Mouse (Mus musculus): ENCODE data around the gene Ms4a6b. TPM values are rescaled to one million over a fixed set of nuclear protein-coding genes. Genes with fewer than 3 reads are reported as not detected.
"Not testable (repeated sequence)": the region's sequence is repeated elsewhere in the genome, so short reads cannot be mapped to it uniquely, and the experiment has no call there.

The Ms4a6b gene
- total RNA-seq (2022), result 1 to 10 TPM in 2 of 4 experiments, under 1 TPM in 2; 0.73 to 2.0 (median 1.0) TPM

DNA sequence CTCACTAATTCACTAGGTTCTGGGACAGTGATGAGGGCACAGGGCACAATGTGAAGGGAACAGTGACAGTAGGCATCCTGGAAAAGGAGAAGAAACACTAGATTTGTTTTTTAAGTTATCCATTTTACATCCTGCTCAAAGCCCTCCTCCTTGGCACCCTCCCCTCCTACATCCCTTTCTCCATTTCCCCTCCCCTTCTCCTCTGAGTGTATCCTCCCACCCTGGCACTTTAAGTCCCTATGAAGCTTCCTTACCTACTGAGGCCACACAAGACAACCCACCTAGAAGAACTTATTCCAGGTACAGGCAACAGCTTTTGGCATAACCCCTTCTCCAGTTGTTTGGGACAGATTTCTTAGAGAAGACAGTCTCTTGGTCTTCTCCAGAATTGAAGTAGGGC, at the start of gene Ms4a6b:
Ms4a6b (plus strand) TSS at position 267 of the 400 bp plus-strand sequence.
- no peak for DNase-seq (ENCODE audit: low spot score in 2 of 2)

DNA sequence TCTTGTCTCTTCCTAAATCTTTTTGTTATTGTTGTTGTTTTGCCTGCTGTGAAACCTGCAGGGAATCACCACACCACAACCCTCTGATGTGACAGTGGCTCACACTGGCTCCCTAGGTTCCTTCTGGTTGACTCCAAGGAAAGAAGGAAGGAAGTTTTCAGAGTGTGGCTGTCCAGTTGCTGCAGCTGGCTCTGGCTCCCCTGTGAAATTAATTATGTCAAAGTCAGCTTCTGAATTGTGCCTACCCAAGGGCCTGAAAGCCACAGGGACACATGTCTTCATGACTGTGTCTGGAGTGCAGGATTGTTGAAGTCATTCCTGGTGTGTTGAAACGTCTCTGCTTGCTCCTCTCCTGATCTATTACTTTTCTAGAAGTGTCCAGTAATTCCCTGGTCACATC, 48.0 kb upstream of the Ms4a6b start:
- DNase-seq (ENCODE audit: low spot score in 2 of 2), result not testable (repeated sequence)

- not testable (repeated sequence) for DNase-seq (ENCODE audit: low spot score in 2 of 2)
Observed at GRCm38 (mm10) chr19:11469215-11469614, 47.1 kb upstream of the Ms4a6b start, which contains the start of gene Ms4a6c. Ms4a6c (plus strand) TSS chr19:11469366.

GRCm38 (mm10) chr19:11479714-11480113, 36.6 kb upstream of the Ms4a6b start:
- no peak for DNase-seq (ENCODE audit: low spot score in 2 of 2)

DNA sequence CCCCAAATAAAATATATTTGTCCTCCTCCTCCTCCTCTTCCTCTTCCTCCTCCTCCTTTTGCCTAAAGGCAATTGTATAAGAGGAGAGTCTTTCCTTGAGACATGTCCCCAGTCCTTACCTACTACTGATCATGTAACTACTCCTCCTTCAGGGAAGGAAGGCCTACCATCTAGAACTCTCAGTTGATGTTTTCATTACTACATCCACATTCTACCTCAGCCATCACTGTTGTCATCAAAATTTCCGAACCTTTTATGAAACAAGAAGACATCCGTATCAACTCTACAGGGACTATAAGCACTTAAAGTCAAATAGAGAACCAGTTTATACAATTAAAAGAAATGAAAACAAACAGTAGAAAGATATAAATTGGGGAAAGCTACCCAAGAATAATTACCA, 33.6 kb upstream of the Ms4a6b start:
- no peak for DNase-seq (ENCODE audit: low spot score in 2 of 2)

- no peak for DNase-seq (ENCODE audit: low spot score in 2 of 2)
Observed at GRCm38 (mm10) chr19:11483941-11484340, 32.4 kb upstream of the Ms4a6b start.

DNA sequence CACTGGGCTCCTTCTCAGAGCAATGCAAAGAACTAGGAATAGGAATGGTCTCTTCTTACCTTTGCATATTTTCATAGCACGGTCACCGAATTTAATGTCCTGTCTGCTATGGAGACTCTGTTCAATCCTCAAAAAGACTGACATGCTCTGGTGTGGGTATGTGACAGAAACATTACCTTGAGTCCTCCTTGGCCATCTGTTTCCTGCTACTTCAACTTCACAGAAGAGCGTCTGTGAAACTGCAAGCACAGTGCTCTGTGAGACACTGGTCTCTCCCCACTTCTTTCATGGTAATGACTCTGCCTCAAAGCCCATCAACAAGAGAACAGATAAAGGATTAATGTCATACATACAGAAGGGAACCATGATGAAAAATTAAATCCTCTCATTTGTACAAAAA, 31.9 kb upstream of the Ms4a6b start:
- DNase-seq (ENCODE audit: low spot score in 2 of 2), result no peak

GRCm38 (mm10) chr19:11485266-11485665, 31.0 kb upstream of the Ms4a6b start:
- DNase-seq (ENCODE audit: low spot score in 2 of 2), result no peak

DNA sequence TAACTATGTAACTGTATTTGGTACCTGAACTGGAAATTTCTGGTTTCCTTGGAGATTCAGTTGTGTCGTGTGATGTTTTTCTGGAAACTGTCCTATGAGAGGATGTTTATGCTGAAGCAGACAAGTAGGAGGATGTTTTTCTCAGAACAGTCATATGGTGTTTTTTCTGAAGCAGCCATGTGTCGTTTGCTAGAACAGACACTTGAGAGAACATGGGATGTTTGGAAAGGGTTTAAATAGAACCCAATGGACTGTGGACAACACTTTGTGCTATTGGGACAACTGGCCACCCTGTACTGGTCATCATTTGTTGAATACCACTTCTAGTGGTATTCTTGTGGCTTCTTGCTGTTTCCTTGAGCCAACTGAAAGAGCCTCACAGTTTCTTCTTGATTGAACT, 30.6 kb upstream of the Ms4a6b start, which contains the start of gene Gm8369:
Gm8369 (plus strand) TSS at position 193 of the 400 bp plus-strand sequence.
- DNase-seq (ENCODE audit: low spot score in 2 of 2), result no peak

DNA sequence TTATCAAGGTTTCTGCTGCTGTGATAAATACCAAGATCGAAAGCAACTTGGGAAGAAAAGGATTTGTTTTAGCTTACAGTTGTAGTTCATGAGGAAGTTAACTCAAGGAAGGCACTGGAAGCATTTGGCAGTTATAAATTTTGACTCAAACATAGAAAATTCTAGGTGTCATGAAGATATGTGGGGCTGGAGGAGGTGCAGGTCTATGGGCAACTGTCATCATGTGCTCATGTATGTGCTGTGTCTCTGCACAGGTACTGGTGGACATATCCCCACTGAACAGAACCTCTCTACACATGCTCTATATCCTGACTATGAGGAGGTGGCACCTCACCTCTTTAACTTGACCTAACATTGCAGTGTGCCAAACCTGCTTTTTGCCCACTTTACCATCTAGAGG, 29.7 kb upstream of the Ms4a6b start:
- DNase-seq (ENCODE audit: low spot score in 2 of 2), result no peak

DNA sequence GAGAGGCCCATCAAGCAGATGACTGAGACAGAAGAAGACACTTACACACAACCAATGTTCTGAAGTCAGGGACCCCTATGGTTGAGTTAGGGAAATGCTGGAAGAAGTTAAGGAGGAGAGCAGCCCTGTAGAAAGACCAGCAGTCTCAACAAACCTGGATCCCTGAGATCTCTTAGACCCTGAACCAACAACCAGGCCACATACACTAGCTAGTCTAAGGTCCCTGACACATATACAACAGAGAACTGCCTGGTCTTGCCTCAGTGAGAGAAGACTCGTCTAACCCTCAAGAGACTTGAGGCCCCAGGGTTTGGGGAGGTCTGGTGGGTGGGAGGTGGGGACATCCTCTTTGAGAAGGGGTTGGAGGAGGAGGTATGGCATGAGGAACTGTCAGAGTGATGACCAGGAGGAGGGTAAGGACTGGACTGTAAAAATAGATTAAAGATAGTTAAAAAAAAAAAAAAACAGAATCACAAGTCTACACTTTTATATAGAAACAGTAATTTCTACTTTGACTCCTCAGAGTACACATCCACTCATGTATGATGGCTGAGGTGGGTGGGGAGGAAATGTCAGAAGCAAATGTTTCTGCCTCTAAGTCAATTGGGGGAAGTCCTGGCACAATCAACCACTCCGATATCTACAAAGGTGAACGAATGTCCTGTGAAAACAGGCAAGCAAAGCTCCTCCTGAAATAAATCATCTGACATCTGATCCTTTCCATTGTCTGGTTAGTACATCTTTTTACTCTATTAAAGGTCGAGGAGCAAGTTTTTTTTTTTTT, 24.7 kb upstream of the Ms4a6b start:
- no peak for DNase-seq (ENCODE audit: low spot score in 2 of 2)

DNA sequence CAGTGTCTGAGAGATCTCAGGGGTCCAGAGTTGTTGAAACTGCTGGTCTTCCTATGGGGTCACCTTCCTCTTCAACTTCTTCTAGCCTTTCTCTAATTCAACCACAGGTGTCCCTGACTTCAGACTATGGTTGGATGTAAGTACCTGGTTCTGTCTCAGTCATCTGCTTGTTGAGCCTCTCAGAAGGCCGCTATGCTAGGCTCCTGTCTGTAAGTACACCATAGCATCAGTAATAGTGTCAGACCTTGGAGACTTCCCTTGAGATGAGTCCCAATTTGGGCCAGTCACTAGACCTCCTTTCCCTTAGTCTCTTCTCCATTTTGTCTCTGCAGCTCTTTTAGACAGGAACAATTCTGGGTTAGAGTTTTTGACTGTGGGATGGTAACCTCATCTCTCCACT, 23.6 kb upstream of the Ms4a6b start:
- DNase-seq (ENCODE audit: low spot score in 2 of 2), result no peak

DNA sequence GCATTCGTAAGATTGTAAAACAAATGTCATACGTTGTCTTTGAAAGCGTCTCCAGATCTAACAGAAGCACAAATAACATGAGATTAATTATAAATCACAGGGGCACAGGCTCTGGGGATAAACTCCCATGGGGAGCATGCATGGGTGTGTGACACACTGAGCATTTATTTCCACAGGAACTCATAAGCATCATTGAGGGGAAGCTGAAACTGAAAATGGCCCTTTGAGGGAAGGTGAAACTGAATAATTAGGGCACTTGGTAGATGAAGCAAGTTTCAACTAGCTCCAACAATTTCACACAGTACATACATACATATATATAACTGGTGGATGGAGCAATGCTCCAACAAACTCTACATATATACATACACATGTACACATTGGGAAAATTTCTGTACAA, 21.8 kb upstream of the Ms4a6b start:
- DNase-seq (ENCODE audit: low spot score in 2 of 2), result no peak

DNA sequence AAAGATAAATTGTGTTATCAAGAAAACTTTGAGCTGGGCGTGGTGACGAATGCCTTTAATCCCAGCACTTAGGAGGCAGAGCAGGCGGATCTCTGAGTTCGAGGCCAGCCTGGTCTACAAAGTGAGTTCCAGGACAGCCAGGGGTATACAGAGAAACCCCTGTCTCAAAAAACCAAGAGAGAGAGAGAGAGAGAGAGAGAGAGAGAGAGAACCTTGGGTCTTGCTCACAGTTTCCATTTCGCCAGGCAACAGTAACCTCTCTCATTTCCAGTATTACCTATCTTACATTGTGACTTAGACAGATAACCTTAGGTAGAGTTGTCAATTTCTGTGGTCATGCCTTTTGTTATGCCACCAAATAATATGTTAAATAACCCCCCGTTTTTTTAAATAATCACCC, 20.0 kb upstream of the Ms4a6b start:
- DNase-seq (ENCODE audit: low spot score in 2 of 2), result no peak

DNA sequence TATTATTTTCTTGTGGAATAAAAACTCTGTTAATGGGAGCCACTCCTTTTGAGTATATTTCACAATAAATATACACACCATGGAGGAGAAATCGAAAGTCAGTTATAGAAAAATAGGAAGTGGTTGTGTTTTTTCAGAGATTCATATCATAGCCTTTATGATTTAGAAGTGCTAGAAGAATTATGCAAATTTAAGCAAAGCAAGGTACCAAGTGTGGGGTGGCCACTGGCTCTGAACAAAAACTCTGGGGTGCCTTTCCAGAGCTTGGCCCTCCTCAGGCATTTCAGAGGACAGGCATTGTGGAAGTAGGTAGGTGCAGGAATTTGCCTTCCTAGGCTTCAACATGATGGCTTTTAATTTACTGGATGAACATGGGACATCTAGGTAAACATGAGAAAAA, 19.0 kb upstream of the Ms4a6b start:
- DNase-seq (ENCODE audit: low spot score in 2 of 2), result not testable (repeated sequence)

- no peak for DNase-seq (ENCODE audit: low spot score in 2 of 2)
Observed at GRCm38 (mm10) chr19:11500796-11501195, 15.5 kb upstream of the Ms4a6b start.

- DNase-seq (ENCODE audit: low spot score in 2 of 2), result no peak
Observed at GRCm38 (mm10) chr19:11501326-11501725, 15.0 kb upstream of the Ms4a6b start.

DNA sequence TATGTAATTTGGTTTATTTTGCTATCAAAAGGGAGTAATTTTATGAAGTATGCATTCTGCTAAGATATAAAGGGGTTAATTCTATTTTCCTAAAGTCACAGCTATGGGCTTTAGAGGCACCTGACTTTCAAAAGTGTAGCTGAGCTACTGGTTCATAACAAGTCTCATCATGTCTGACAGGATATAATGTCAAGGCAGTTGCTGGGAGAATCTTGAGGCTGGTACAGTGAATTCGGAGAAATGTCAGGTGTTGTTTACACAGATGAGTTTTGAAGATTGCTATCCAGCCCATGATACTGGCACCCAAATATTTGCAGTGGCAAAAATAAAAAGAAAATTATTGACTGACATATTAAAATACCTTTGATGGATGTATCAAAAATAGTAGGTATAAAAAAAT, 11.5 kb upstream of the Ms4a6b start:
- DNase-seq (ENCODE audit: low spot score in 2 of 2), result no peak

DNA sequence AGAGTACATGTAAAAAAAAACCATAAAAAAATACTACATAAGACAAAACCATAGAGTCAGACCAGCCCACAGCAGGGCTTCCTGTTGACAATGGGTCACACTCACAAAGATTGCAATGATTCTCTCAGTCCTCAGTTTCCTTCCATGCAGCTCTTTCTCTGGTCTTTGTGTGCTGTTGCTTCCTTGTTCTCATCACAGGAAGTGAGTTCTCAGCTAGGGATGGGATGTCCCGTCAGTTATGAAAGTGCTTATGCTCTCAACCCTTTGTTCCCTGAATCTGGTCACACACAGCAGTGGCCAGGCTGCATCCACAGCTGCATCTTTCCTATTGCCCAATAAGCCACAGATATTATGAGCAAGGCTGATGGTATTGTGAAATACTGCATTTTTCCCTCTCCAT, 2.9 kb upstream of the Ms4a6b start:
- no peak for DNase-seq (ENCODE audit: low spot score in 2 of 2)

DNA sequence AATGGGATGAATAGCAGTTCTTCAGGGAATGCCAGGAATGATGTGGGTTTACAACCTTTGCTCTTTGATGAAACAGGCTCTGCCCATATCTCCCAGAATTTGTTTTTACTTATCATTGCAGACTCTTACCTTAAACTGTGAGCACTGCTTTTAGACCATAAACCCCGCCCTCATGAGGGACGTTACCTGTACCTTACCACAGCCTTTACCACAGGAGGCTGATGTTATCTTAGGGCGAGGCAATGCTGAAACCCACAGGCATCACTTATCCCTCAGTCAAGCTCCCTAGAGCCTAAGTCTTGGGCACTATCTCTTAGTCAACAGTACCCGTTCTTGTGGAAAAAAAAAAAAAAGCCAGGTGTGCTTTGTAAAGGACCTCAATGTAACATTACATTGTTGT, 533 bp downstream of the Ms4a6b start:
- no peak for DNase-seq (ENCODE audit: low spot score in 2 of 2)

DNA sequence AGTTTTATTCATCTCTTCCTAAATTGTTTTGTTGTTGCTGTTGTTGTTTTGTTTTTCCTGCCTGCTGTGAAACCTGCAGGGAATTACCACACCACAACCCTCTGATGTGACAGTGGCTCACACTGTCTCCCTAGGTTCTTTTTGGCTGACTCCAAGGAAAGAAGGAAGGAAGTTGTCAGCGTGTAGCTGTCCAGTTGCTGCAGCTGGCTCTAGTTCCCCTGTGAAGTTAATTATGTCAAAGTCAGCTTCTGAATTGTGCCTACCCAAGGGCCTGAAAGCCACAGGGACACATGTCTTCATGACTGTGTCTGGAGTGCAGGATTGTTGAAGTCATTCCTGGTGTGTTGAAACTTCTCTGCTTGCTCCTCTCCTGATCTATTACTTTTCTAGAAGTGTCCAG, 1.1 kb downstream of the Ms4a6b start:
- DNase-seq (ENCODE audit: low spot score in 2 of 2), result not testable (repeated sequence)

- DNase-seq (ENCODE audit: low spot score in 2 of 2), result not testable (repeated sequence)
Observed at GRCm38 (mm10) chr19:11518356-11518755, 2.0 kb downstream of the Ms4a6b start.

DNA sequence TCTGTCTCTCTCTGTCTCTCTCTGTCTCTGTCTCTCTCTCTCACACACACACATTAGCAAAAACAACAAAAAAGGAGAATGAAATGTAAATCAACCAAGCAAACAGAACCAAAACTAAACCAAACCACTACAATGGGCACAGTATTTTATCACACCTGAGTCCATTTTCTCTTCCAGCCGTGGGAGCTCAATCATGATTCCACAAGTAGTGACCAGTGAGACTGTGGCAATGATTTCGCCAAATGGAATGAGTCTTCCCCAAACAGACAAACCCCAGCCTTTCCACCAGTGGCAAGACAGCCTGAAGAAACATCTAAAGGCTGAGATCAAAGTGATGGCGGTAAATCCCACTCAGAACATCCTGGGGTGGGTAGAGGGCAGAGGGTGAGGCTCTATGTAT, 3.8 kb downstream of the Ms4a6b start:
- no peak for DNase-seq (ENCODE audit: low spot score in 2 of 2)

All from gastrocnemius, adult 8-10 months (tissue).